Mouse (Mus musculus) hindbrain, embryonic 12.5 days (tissue): ENCODE results near the gene Ppp1r15b. TPM values are rescaled to one million over a fixed set of nuclear protein-coding genes. Genes with fewer than 3 reads are reported as not detected.

Experiments used
- ATAC-seq: fragments of 200-750 bp; cut with Nextera tagmentation; 2 replicates; pipeline ENCODE4 v1.8.0; 2017; ENCODE audit warnings: moderate TSS enrichment; ENCODE audit not compliant: low FRiP score
- H3K27ac ChIP-seq: fragments of 300-500 bp; sonication (generic); 2 replicates; pipeline ENCODE4 v1.5.1; 2016; ENCODE audit warnings: mild to moderate bottlenecking
- H3K27me3 ChIP-seq: fragments of 300-500 bp; sonication (generic); 2 replicates; pipeline ENCODE4 v1.6.1; 2016; ENCODE audit warnings: mild to moderate bottlenecking
- H3K36me3 ChIP-seq: fragments of 300-500 bp; sonication (generic); 2 replicates; pipeline ENCODE4 v1.6.1; 2016; ENCODE audit warnings: mild to moderate bottlenecking
- H3K4me1 ChIP-seq: fragments of 300-500 bp; sonication (generic); 2 replicates; pipeline ENCODE4 v1.6.1; 2016
- H3K4me2 ChIP-seq: fragments of 300-500 bp; sonication (generic); replicated peaks from 2 replicates; pipeline ENCODE4 v1.6.1; 2016; ENCODE audit warnings: mild to moderate bottlenecking
- H3K4me3 ChIP-seq: fragments of 300-500 bp; sonication (generic); 2 replicates; pipeline ENCODE4 v1.5.1; 2016; ENCODE audit warnings: mild to moderate bottlenecking
- H3K9ac ChIP-seq: fragments of 300-500 bp; sonication (generic); 2 replicates; pipeline ENCODE4 v1.6.1; 2016; ENCODE audit warnings: mild to moderate bottlenecking, moderate library complexity
- H3K9me3 ChIP-seq: fragments of 300-500 bp; sonication (generic); replicated peaks from 2 replicates; pipeline ENCODE4 v1.6.1; 2016; ENCODE audit warnings: mild to moderate bottlenecking
- WGBS: fragments of 180-500 bp; shearing (Covaris S2); methylation state at CpG from one replicate; pipeline ENCODE4 v1.1.7; 2016; 5-methylcytosine and 5-hydroxymethylcytosine counted together
- polyA plus RNA-seq: library from polyadenylated mRNA; unstranded; fragments of >200 nt; fragmentation: Nextera tagmentation; extraction: Ambion mirVana; gene quantifications from 2 replicates; pipeline ENCODE4 v1.2.1, GENCODE M21; 2016

The Ppp1r15b gene
- polyA plus RNA-seq, 1 experiment from 2014 or later, result 49.1 TPM

- peaks cover 74% of the 10 kb centered on the region for H3K27me3 ChIP-seq
- H3K4me3 ChIP-seq, result peak overlapping the region; percentile 54; the same call in 1 of the 2 replicates
- no peaks in the 10 kb centered on the region for H3K36me3 ChIP-seq
- peaks cover 23% of the 10 kb centered on the region for H3K4me1 ChIP-seq
- ATAC-seq, result no peak
- 34% methylated on average over 11 of the region's 11 CpGs for WGBS
- no peaks in the 10 kb centered on the region for H3K9me3 ChIP-seq
- no peak overlapping the region for H3K27ac ChIP-seq
- H3K9ac ChIP-seq, result no peak overlapping the region
- peak overlapping the region; percentile 99; the same call in 1 of the 2 replicates for H3K4me2 ChIP-seq
Observed at GRCm38 (mm10) chr1:133165111-133165510, 34.2 kb downstream of the Ppp1r15b start.

- H3K4me1 ChIP-seq, result peaks cover 24% of the 10 kb centered on the region
- H3K9me3 ChIP-seq, result no peaks in the 10 kb centered on the region
- no peak overlapping the region; the same call in 1 of the 2 replicates for H3K4me2 ChIP-seq
- H3K4me3 ChIP-seq, result no peak overlapping the region
- no peak overlapping the region for H3K9ac ChIP-seq
- H3K27me3 ChIP-seq, result peaks cover 45% of the 10 kb centered on the region
- WGBS, result 43% methylated on average over 19 of the region's 19 CpGs
- no peak for ATAC-seq
- no peaks in the 10 kb centered on the region for H3K36me3 ChIP-seq
- no peak overlapping the region for H3K27ac ChIP-seq
Observed at GRCm38 (mm10) chr1:133168318-133169060, 37.5 kb downstream of the Ppp1r15b start.

GRCm38 (mm10) chr1:133170196-133170595 is 39.3 kb downstream of the Ppp1r15b start:
- ATAC-seq, result no peak
- 77% methylated on average over 8 of the region's 8 CpGs for WGBS
- peaks cover 28% of the 10 kb centered on the region for H3K27me3 ChIP-seq
- no peak overlapping the region for H3K4me2 ChIP-seq
- H3K9ac ChIP-seq, result no peak overlapping the region
- no peak overlapping the region for H3K4me3 ChIP-seq
- no peaks in the 10 kb centered on the region for H3K9me3 ChIP-seq
- no peak overlapping the region for H3K27ac ChIP-seq
- no peaks in the 10 kb centered on the region for H3K36me3 ChIP-seq
- H3K4me1 ChIP-seq, result peaks cover 10% of the 10 kb centered on the region

DNA sequence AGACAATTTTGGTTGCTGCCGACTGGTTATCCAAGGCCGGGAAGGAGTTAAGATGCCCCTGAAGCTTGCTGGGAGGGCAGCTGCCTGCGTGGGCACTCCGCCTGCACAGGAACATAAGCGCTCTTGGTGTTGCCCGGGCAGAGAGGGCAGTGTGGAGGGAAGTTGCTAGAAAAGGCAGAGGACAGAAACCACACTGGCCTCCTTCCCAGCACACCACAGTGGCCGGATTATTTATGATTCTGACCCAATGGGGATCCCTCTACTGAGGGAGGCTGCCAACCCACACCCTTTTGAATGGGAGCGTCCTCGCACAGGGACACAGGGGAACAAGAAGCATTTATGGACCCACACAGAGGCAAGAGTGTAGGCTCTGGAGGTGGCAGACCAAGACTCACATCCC is 40.4 kb downstream of the Ppp1r15b start:
- no peak overlapping the region for H3K4me3 ChIP-seq
- H3K9me3 ChIP-seq, result no peaks in the 10 kb centered on the region
- no peak overlapping the region for H3K4me2 ChIP-seq
- WGBS, result 89% methylated on average over 9 of the region's 9 CpGs
- H3K36me3 ChIP-seq, result no peaks in the 10 kb centered on the region
- H3K4me1 ChIP-seq, result peaks cover 10% of the 10 kb centered on the region
- no peak overlapping the region for H3K9ac ChIP-seq
- no peak for ATAC-seq
- H3K27ac ChIP-seq, result no peak overlapping the region
- peaks cover 24% of the 10 kb centered on the region for H3K27me3 ChIP-seq

DNA sequence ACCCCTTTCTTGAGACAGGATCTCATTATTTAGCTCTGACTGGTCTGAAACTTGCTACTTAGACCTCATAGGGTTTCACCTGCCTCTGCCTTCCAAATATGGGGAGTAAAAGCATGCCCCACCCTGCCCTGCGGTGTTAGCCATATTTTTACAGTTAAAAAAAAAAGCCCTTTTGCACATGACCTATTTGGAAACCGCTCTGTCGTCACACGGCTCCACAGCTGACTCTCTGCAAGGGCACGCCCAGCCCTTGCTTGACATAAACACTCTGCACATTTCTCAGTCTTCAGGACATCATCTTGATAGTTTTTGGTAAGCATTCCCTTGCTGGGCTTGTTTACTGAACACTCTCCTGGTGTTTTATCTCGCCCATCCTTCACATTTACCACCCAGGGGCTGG is 44.2 kb downstream of the Ppp1r15b start:
- Histone ChIP-seq H3K4me3 (no peak overlapping the region), H3K36me3 (no peaks in the 10 kb centered on the region), H3K27ac (no peak overlapping the region), H3K9me3 (no peaks in the 10 kb centered on the region), H3K4me1 (peaks cover 9% of the 10 kb centered on the region), H3K27me3 (peaks cover 6% of the 10 kb centered on the region), H3K9ac (no peak overlapping the region), H3K4me2 (no peak overlapping the region)
- 80% methylated on average over 6 of the region's 6 CpGs for WGBS
- ATAC-seq, result no peak

GRCm38 (mm10) chr1:133177480-133178172 is 46.7 kb downstream of the Ppp1r15b start:
- H3K9me3 ChIP-seq, result no peaks in the 10 kb centered on the region
- H3K4me2 ChIP-seq, result no peak overlapping the region
- peaks cover 6% of the 10 kb centered on the region for H3K27me3 ChIP-seq
- no peak overlapping the region for H3K9ac ChIP-seq
- no peak for ATAC-seq
- no peaks in the 10 kb centered on the region for H3K36me3 ChIP-seq
- no peak overlapping the region for H3K27ac ChIP-seq
- WGBS, result 52% methylated on average over 8 of the region's 8 CpGs
- no peak overlapping the region for H3K4me3 ChIP-seq
- peaks cover 16% of the 10 kb centered on the region for H3K4me1 ChIP-seq

- 81% methylated on average over 11 of the region's 11 CpGs for WGBS
- ATAC-seq, result no peak
Observed at GRCm38 (mm10) chr1:133178732-133179440, 47.9 kb downstream of the Ppp1r15b start.

GRCm38 (mm10) chr1:133181072-133182015 is 50.4 kb downstream of the Ppp1r15b start:
- WGBS, result under 1% methylated on average over 31 of the region's 31 CpGs
- no peaks in the 10 kb centered on the region for H3K36me3 ChIP-seq
- peak overlapping the region; percentile 97 for H3K27ac ChIP-seq
- peak overlapping the region; percentile 58 for H3K4me3 ChIP-seq
- H3K9ac ChIP-seq, result peak overlapping the region; percentile 75
- ATAC-seq, result peak; percentile 82
- H3K9me3 ChIP-seq, result no peaks in the 10 kb centered on the region
- peak overlapping the region; percentile 75 for H3K4me2 ChIP-seq
- H3K4me1 ChIP-seq, result peaks cover 40% of the 10 kb centered on the region
- peaks cover 6% of the 10 kb centered on the region for H3K27me3 ChIP-seq

More at GRCm38 (mm10) chr1:133178732-133179440, 47.9 kb downstream of the Ppp1r15b start:
- Histone ChIP-seq H3K9ac (no peak overlapping the region), H3K27me3 (peaks cover 6% of the 10 kb centered on the region), H3K4me3 (no peak overlapping the region), H3K4me1 (peaks cover 26% of the 10 kb centered on the region), H3K4me2 (no peak overlapping the region), H3K27ac (no peak overlapping the region), H3K9me3 (no peaks in the 10 kb centered on the region), H3K36me3 (no peaks in the 10 kb centered on the region)

DNA sequence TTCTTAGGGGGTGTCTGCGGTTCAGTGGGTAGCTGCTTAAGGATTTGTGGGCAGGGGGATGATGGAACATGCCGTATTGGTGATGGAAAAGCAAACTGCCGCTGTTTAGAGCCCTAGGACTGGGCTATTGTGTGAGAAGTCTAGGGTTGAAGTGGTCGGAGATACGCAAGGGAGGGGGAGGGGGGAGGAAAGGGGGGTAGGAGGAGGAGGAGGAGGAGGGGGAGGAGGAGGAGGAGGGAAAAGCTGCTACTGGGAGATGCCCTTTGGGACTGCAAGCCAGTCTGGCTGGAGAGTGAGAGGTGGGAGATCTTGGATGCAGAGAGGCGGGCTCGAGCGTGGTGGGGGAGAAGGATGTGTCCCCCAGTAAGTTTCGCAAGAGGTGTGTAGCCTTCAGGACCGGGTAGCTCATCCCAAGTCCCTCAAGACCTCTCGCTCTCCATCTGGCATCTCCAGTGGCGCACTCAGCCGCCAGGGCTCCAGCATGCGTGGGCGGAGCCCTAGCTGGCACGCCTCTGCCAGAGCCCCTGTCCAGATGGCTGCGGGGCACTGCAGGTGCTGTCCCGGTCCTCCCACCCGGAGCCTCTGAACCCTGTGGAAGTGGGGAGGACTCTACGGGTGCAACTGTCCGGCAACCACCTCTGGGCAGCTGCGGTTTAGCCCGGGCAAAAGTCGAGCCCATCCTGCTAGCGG is 51.2 kb downstream of the Ppp1r15b start:
- Histone ChIP-seq H3K27me3 (peaks cover 6% of the 10 kb centered on the region), H3K36me3 (no peaks in the 10 kb centered on the region), H3K4me3 (peak overlapping the region; percentile 58), H3K4me2 (peak overlapping the region; percentile 75), H3K9me3 (no peaks in the 10 kb centered on the region), H3K4me1 (peaks cover 46% of the 10 kb centered on the region), H3K27ac (peak overlapping the region; percentile 97), H3K9ac (peak overlapping the region; percentile 75)
- WGBS, result under 1% methylated on average over 25 of the region's 25 CpGs
- peak; percentile 63 for ATAC-seq

DNA sequence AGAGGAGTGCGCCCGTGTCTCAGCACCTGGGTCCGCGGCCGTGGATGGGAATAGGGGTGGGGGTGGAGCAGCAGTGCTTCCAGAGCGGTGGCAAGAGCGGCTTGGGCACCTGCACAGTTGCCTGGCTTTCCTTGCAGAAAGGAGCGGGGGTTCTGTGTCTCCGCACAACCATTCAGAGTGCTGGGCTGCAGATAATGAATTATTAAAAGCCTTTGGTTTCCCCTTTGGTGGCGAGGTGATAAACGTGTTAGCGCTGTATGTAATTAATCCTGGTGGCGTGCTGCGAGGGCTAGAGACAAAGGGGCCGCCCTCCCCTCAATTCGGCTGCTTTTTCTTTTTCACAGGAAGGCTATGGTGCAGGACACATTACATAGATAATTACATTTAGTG is 51.8 kb downstream of the Ppp1r15b start:
- peak; percentile 73 for ATAC-seq
- Histone ChIP-seq H3K27ac (peak overlapping the region; percentile 97), H3K4me1 (peaks cover 50% of the 10 kb centered on the region), H3K36me3 (no peaks in the 10 kb centered on the region), H3K4me2 (peak overlapping the region; percentile 75), H3K9me3 (no peaks in the 10 kb centered on the region), H3K27me3 (peaks cover 6% of the 10 kb centered on the region), H3K9ac (peak overlapping the region; percentile 75), H3K4me3 (peak overlapping the region; percentile 58)
- under 1% methylated on average over 16 of the region's 16 CpGs for WGBS
